Mouse (Mus musculus) CD4-positive naive resting alpha-beta T cell, adult 76 days (primary cell): ENCODE measurements around the gene Pramel3. TPM values are rescaled to one million over a fixed set of nuclear protein-coding genes. Genes with fewer than 3 reads are reported as not detected.

Experiments used
- total RNA-seq: library from RNA; stranded (reverse); gene quantifications from one replicate; pipeline ENCODE4 v1.2.4, GENCODE M21; 2023

The Pramel3 gene
- not detected for total RNA-seq

DNA sequence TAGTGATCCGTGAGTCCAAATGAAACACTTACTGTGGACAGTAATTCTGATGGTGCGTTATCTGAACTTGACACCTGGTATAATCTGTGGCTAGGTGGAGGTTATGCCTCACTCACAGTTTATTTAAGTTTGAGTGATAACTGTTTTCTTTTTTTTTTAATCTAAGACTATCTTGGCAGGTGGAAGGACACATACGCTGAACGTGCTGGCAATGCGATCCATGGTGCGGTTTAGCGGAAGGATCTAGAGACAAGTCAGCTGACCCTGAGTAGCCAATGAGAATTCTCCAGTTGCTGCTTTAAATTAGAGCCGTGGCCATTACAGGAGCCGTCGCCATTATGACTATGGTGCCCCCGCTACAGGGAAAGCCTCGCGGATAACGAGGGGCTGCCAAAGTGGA lies at the start of gene Pramel3:
Gene Pramel3 (plus strand): TSS at position 301 of the 400 bp plus-strand sequence.

Other genes starting within 250 kb of the Pramel3 start
- gene Gm15023, start 124.7 kb upstream of the Pramel3 start, total RNA-seq, result not detected
- not detected for gene Tceal6, start 91.6 kb upstream of the Pramel3 start, total RNA-seq
- gene Gm5128, start 71.0 kb downstream of the Pramel3 start, total RNA-seq, result not detected
- gene Gm7903, start 131.5 kb downstream of the Pramel3 start, total RNA-seq, result not detected
- gene AV320801, start 192.3 kb downstream of the Pramel3 start, total RNA-seq, result not detected